Mouse (Mus musculus) cerebellum, adult 9-10 months (tissue): ENCODE data around the gene Ank2.

Experiments used
- DNase-seq: peaks from one replicate; pipeline ENCODE4 v3.0.0; 2022

Ank2 gene

DNA sequence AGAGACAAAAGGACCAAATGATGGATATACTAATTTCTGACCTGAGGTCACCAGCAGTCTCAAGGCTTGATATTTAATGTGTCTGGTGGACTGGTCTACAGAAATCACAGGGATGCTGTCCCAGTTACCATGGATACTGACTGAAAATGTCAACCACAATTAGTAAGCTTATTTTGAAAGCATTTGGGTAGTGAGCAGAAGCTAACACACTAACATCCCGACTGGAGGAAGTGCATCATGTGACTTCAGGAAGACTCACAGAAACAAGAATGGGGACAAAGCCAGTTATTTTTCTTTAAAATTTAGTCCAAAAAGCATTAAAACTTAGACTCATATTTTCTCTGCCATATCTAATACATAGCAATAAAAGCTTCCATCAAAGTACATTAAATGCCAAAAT, 546.5 kb downstream of the Ank2 start:
- DNase-seq, result no peak

DNA sequence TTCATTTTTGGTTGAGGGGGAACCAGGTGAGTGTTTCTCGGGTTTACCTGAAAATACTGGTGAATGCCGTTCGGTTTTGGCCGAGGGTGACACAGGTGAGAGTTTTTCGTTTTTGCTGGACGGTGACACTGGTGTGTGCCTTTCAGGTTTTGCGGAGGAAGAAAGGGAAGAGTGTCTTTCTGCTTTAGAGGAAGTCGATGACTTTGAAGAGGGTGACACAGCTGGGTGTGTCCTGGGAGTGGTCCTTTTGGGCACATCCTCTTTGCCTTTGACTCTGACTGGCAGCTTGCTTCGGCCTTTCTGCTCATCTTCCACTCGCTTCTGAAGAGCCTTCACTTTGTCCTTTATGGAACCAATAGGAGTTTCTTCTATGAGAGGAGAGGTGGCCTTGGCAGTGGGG, 552.6 kb downstream of the Ank2 start:
- no peak for DNase-seq

GRCm38 (mm10) chr3:126944838-126945237, 554.3 kb downstream of the Ank2 start:
- DNase-seq, result no peak

GRCm38 (mm10) chr3:126944081-126944480, 555.1 kb downstream of the Ank2 start:
- DNase-seq, result no peak

- DNase-seq, result no peak
Observed at GRCm38 (mm10) chr3:126940452-126940851, 558.7 kb downstream of the Ank2 start.

GRCm38 (mm10) chr3:126931884-126932506, 567.2 kb downstream of the Ank2 start:
- no peak for DNase-seq

DNA sequence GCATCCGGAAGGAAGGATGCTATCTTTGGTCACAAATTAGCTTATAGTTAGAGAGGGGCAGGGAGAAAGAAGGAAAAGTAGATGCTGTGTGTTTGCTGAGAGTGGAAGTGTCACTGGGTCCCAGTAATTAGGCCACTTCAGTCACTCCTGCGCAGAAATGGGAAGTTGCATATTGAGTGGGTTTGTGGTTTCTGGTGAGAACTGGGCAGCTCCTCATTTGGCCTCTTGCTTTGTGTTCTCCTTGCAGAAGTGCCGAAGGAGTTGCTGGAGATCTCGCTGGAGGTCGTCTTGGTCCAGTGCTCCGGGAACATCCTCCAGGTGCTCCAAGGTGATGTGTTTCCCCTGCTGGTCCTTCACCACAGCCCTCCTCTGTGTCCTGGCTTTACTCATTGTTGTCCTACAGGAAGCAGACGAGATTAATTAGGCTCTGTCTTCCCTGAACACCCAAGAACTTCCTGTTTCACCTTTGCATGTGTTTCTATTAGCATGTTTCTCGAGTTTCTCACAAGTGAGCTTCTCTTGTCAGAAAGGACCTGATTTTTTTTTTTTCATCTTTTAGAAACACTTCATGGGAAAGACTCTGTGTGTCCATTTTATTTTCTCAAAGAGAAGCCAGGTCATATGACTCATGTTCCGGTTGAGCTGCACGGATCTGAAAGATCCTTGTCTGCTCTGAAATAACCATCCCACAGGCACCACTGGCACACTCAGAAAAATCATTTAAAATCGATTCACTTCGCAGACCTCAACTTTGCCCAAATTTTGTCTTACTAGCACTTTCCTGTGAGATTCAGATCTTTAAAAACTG, 575.4 kb downstream of the Ank2 start:
- DNase-seq, result no peak

DNA sequence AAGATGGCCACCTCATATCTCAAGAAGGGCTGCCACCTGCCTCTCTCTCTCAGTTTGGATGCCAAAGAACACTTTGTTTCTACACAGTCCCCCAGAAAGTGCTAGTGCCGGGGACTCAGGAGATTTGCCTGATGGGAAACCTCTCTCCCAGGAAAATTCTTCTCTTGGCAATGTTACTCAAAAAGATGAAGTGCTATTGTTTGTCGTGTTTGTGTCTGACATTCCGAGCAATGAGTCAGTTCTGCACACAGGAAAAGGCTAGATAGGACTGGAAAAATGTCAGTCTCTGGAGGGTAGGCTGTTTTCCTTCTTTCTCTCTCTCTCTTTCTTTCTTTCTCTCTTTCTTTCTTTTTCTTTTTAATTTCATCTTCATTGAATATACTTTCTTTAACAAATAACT, 577.2 kb downstream of the Ank2 start:
- DNase-seq, result no peak

DNA sequence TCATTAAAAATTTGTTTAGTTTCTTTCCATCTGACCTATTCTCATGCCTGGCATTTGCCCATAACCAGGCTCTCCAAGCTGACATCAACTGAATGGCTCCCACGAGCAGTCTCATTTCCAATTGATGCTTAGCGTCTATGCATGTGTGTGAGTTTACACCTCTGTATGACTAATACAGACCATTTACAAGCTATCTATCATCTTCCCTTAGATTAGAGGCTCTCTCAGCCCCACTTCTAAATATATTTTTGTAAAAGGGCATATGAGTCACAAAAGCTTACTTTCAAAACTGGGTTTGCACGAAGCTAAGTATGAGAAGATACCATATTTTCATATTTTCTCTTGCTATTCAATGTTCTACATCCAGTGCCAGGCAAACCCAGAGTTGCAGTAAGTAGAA, 578.9 kb downstream of the Ank2 start:
- no peak for DNase-seq

GRCm38 (mm10) chr3:126918805-126919473, 580.2 kb downstream of the Ank2 start:
- DNase-seq, result no peak

DNA sequence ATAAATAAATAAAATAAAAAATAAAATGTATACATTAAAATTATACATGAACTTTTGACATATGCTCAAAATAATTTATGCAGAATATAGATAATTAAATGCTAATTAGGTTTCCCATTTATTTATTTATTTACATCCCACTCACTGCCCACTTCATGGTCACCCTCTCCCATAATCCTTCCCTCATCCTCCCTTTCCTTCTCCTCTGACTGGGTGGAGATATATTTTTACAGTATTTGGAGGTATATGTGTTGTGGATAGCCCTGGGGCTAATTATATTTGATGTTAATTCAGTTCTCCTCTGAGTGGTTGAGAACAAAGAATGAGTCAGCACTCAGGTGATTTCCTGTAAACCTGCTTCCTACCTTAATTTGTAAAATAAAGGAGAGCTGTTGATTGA, 582.8 kb downstream of the Ank2 start:
- DNase-seq, result no peak

- no peak for DNase-seq
Observed at GRCm38 (mm10) chr3:126903543-126903942, 595.6 kb downstream of the Ank2 start.

DNA sequence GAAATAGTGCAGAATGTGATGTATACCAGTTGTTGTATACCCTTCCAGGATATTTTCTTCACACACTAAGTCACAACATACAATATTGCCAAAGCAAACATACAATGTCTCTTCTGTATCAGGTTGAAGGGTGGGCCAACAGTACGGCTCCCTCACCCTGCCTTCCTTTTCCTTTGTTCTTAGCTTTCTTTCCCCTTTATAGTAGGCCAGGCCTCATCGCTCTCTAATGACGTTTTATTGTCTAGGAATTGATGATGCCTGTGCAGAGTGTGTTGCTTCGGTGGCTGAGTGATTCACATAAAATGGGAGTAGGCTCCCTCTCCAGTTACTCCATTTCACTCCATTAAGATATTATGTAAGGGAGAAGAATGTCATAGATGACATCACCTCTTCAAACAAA, 612.5 kb downstream of the Ank2 start:
- no peak for DNase-seq

DNA sequence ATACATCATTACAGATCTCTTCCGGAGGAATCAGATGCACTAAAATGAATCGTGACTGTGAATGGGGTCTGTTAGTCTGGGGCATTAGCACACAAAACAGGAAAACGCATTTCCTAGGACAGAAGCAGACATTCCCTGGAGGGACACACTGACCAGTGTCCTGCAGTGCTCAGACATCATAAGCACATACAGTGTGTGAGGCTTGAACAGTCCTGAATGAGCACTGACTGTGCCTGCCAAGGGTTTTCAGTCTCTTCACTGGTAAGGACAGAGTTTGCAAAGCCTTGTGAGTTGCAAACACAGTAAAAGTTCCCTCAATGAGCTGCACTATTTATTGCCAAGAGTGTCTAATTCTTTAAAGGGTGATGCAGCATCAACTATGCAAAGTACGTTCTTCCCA, 613.1 kb downstream of the Ank2 start:
- no peak for DNase-seq

DNA sequence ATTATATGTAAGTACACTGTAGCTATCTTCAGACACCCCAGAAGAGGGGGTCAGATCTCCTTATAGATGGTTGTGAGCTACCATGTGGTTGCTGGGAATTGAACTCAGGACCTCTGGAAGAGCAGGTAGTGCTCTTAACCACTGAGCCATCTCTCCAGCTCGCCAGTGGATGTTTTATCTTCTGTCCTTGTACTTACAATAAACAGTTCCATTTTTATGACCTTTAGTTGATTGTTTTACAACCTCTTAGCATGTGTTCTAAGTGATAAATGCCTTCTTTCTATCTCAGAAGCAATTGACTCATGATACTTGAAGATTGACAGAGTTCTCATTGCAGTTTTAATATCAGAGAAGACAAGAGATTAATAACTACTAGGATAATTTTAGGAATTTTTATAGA, 620.9 kb downstream of the Ank2 start:
- no peak for DNase-seq
